Mouse (Mus musculus) intestine, embryonic 15.5 days (tissue): ENCODE measurements around the gene Sorl1. TPM values are rescaled to one million over a fixed set of nuclear protein-coding genes. Genes with fewer than 3 reads are reported as not detected.
A peak's percentile ranks its signal among the peaks of the same experiment; 100 is the strongest.

Experiments used
- ATAC-seq: fragments of 200-750 bp; cut with Nextera tagmentation; 2 replicates; pipeline ENCODE4 v1.8.0; 2017; ENCODE audit warnings: moderate TSS enrichment, moderate library complexity
- H3K27ac ChIP-seq: fragments of 300-500 bp; sonication (generic); 2 replicates; pipeline ENCODE4 v1.5.1; 2015; ENCODE audit warnings: mild to moderate bottlenecking, inconsistent platforms
- H3K27me3 ChIP-seq: fragments of 300-500 bp; sonication (generic); replicated peaks from 2 replicates; pipeline ENCODE4 v1.6.1; 2015; ENCODE audit warnings: inconsistent platforms
- H3K36me3 ChIP-seq: fragments of 300-500 bp; sonication (generic); 2 replicates; pipeline ENCODE4 v1.6.1; 2015; ENCODE audit warnings: inconsistent platforms
- H3K4me1 ChIP-seq: fragments of 300-500 bp; sonication (generic); replicated peaks from 2 replicates; pipeline ENCODE4 v1.6.1; 2015; ENCODE audit warnings: inconsistent platforms
- H3K4me2 ChIP-seq: fragments of 300-500 bp; sonication (generic); replicated peaks from 2 replicates; pipeline ENCODE4 v1.6.1; 2015; ENCODE audit warnings: mild to moderate bottlenecking, inconsistent platforms
- H3K4me3 ChIP-seq: fragments of 300-500 bp; sonication (generic); replicated peaks from 2 replicates; pipeline ENCODE4 v1.5.1; 2015; ENCODE audit warnings: inconsistent platforms
- H3K9ac ChIP-seq: fragments of 300-500 bp; sonication (generic); 2 replicates; pipeline ENCODE4 v1.6.1; 2015; ENCODE audit warnings: inconsistent platforms
- H3K9me3 ChIP-seq: fragments of 300-500 bp; sonication (generic); 2 replicates; pipeline ENCODE4 v1.6.1; 2016; ENCODE audit warnings: inconsistent platforms
- WGBS: fragments of 180-500 bp; shearing (Covaris S2); methylation state at CpG from one replicate; pipeline ENCODE4 v1.1.7; 2015; 5-methylcytosine and 5-hydroxymethylcytosine counted together
- polyA plus RNA-seq: library from polyadenylated mRNA; unstranded; fragments of >200 nt; fragmentation: Nextera tagmentation; extraction: Ambion mirVana; gene quantifications from 2 replicates; pipeline ENCODE4 v1.2.1, GENCODE M21; 2015

Sorl1 gene
- 9.0 and 10.3 TPM in 2 replicates for polyA plus RNA-seq

DNA sequence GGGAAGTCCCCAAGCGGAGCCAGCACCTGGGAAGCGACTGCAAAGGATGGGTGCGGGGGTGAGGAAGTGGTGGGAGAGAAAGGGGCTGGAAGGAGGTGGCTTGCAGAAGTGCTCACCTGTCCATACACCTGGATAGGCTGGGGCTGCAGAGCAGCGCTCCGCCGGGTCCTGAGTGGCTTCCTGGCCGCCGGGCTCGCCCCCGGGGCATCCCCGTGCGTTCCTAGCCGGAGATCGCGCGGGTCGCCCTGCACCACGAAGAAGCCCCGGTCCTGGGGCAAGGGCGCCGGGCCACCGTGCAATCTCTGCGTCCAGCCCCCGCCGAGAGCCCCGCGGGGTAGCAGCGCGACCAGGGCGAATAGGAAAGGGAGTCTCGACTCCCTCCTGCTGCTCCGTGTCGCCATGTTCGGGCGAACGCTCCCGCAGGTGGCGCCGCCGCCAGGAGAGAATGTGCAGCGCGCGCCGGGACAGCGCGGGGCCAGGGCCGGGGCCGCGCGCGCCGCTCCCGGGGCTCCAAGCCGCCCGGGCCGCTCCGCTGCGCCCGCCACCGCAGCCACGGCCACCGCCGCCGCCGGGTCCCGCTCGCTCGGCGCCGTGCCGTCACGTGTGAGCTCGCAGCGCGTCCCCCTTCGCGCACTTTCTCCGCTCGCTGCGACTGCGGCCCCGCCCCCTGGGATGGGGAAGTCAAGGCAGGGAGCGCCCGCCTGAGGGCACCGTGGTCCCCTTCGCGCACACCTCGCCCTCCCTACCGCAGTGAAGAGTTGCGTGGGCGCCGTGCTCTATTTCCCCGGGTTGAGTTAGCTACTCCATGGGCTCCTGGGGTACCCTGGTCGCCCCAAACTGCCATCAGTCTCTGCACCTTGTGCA is at the start of gene Sorl1:
Gene Sorl1, minus strand, starts transcription at position 585 of the 864 bp plus-strand sequence.
- Histone ChIP-seq H3K9ac (peak within 1 kb of the TSS; percentile 84), H3K27me3 (no peaks in the 10 kb centered on the region), H3K4me2 (peak within 1 kb of the TSS; percentile 79), H3K4me3 (peak within 1 kb of the TSS; percentile 74), H3K4me1 (no peaks in the 10 kb centered on the region; the same call in 1 of the 2 replicates), H3K27ac (peak within 1 kb of the TSS; percentile 27), H3K36me3 (no peaks in the 10 kb centered on the region), H3K9me3 (no peaks in the 10 kb centered on the region)
- WGBS: under 1% methylated on average over 93 of the region's 94 CpGs
- peak; percentile 89 for ATAC-seq

DNA sequence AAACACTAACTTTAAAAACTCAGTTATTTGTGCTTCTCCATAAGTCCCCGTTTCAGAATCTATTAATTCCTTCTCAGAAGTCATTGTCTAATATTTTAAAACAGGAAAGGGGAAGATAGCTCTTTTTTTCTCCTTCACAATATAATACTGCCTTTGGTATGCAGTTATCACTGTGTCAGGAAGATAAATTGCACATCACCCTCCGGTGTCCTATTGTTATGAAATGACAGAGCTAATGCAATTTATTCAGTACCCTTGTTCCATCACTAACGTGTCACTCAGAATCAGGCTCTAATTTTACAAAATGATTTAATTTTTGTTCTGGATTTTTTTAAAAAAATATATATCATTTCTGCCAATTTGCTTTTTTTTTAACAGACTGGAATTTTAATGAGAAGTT is 49.7 kb upstream of the Sorl1 start:
- no peaks in the 10 kb centered on the region for H3K27me3 ChIP-seq
- H3K4me2 ChIP-seq: no peak overlapping the region
- no peak overlapping the region for H3K4me3 ChIP-seq
- no peak overlapping the region for H3K27ac ChIP-seq
- WGBS: 68% methylated on average over 3 of the region's 3 CpGs
- no peaks in the 10 kb centered on the region for H3K9me3 ChIP-seq
- H3K4me1 ChIP-seq: no peaks in the 10 kb centered on the region
- no peak overlapping the region for H3K9ac ChIP-seq
- no peak for ATAC-seq
- H3K36me3 ChIP-seq: no peaks in the 10 kb centered on the region

DNA sequence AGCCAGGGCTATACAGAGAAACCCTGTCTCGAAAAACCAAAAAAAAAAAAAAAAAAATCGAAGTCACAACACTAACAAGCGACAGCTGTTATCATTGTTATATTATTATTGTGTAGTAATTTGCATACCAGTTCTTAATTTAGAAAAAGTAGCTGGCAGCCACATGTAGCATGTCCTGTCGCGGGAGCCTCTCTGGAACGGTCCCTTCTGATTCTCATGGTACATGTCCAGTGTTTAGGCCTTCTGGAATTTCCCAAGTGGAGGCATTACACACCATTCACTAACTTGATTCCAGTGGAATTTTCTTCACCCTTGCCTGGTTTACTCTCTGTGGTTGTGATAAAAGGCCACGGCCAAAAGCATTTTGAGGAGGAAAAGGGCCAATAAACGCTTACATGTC is 45.4 kb upstream of the Sorl1 start:
- Histone ChIP-seq H3K27me3 (no peaks in the 10 kb centered on the region), H3K9ac (no peak overlapping the region), H3K36me3 (no peaks in the 10 kb centered on the region), H3K9me3 (no peaks in the 10 kb centered on the region), H3K27ac (no peak overlapping the region), H3K4me1 (no peaks in the 10 kb centered on the region), H3K4me3 (no peak overlapping the region), H3K4me2 (no peak overlapping the region)
- 86% methylated on average over 8 of the region's 8 CpGs for WGBS
- no peak for ATAC-seq

DNA sequence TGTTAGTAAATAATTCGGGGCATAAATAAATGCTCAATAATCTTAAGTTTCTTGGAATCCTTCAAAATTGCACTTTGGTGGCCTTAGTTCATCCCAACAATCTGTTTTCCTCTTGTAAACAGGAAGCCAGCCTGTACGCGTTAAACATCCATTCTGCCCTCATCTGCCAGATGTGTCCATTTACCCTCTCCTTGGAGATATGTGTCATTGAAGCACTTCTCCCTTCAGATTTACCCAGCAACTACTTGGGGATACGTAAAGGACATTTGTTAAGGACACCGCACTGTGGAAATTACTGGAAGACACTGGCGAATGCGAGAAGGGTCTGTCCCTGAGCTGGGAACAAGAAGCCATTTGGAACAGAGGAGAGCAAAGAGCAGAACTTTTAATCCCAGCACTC is 44.9 kb upstream of the Sorl1 start:
- no peak overlapping the region for H3K4me2 ChIP-seq
- H3K4me3 ChIP-seq: no peak overlapping the region
- 80% methylated on average over 7 of the region's 7 CpGs for WGBS
- no peaks in the 10 kb centered on the region for H3K36me3 ChIP-seq
- no peaks in the 10 kb centered on the region for H3K27me3 ChIP-seq
- H3K9ac ChIP-seq: no peak overlapping the region
- H3K27ac ChIP-seq: no peak overlapping the region
- ATAC-seq: no peak
- no peaks in the 10 kb centered on the region for H3K9me3 ChIP-seq
- H3K4me1 ChIP-seq: no peaks in the 10 kb centered on the region

DNA sequence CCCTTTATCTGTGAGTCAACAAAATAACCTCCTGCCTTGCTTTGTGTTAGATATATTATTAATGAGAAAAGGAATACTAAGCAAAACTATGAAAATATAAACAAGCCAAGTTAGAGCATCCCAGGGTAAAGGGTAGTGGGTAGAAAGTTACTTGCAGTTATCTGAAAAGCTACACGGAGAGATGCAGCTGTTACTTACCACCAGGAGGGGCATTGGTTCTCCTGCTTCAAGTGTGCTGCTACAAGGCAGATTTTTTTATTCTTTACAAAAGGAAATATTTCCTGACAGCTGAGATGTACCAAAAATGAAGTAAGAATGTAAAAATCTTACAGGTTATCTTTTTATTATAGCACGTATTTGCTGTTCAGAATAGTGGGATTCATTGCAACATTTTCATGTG is 40.8 kb upstream of the Sorl1 start:
- H3K9ac ChIP-seq: no peak overlapping the region
- H3K4me3 ChIP-seq: no peak overlapping the region
- 60% methylated on average over 2 of the region's 2 CpGs for WGBS
- H3K4me2 ChIP-seq: no peak overlapping the region
- no peak overlapping the region for H3K27ac ChIP-seq
- no peaks in the 10 kb centered on the region for H3K9me3 ChIP-seq
- H3K4me1 ChIP-seq: no peaks in the 10 kb centered on the region
- ATAC-seq: no peak
- H3K27me3 ChIP-seq: no peaks in the 10 kb centered on the region
- H3K36me3 ChIP-seq: no peaks in the 10 kb centered on the region

DNA sequence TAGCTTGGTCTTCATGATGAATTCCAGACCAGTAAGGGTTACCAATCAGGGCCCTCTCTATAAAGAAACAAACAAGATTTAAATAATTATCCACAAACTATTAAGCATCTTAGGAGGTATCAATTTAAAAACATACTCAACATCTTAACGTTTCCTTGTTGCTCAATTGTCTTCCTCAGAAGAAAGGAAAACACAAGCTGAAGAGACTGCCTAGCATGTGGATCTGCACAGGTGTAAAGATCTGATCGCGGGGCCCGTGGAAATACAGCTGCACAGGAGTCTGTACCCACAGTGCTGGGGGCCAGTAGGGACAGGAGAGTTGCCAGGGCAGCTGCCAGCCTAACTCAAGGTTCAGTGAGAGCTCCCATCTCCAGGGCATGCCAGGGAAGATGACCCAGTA is 38.9 kb upstream of the Sorl1 start:
- ATAC-seq: no peak
- Histone ChIP-seq H3K27ac (no peak overlapping the region), H3K4me2 (no peak overlapping the region), H3K9me3 (no peaks in the 10 kb centered on the region), H3K9ac (no peak overlapping the region), H3K4me1 (no peaks in the 10 kb centered on the region), H3K4me3 (no peak overlapping the region), H3K36me3 (no peaks in the 10 kb centered on the region), H3K27me3 (no peaks in the 10 kb centered on the region)
- WGBS: 88% methylated on average over 4 of the region's 4 CpGs

DNA sequence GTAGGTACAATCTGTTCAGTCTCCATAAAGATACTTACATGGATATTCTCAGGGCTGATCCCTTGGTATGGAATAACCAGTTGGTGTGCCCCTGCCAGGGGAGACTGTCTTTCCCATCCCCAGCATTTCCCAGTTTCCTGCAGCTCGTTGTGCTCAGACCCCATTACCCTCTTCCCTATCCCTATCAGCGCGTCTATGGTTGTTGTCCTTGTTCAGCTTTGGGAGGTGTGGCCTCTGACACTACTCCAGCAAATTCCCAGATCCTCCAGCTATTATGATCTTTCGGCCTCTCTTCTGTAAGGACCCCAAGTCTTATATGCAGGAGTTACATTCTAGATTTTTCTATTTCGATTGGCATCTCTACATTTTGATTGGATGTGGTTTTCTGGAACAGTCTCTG is 35.3 kb upstream of the Sorl1 start:
- ATAC-seq: no peak
- Histone ChIP-seq H3K9ac (no peak overlapping the region), H3K4me1 (no peaks in the 10 kb centered on the region), H3K27ac (no peak overlapping the region), H3K4me3 (no peak overlapping the region), H3K27me3 (no peaks in the 10 kb centered on the region), H3K9me3 (no peaks in the 10 kb centered on the region), H3K36me3 (no peaks in the 10 kb centered on the region), H3K4me2 (no peak overlapping the region)
- 60% methylated on average over 5 of the region's 5 CpGs for WGBS

DNA sequence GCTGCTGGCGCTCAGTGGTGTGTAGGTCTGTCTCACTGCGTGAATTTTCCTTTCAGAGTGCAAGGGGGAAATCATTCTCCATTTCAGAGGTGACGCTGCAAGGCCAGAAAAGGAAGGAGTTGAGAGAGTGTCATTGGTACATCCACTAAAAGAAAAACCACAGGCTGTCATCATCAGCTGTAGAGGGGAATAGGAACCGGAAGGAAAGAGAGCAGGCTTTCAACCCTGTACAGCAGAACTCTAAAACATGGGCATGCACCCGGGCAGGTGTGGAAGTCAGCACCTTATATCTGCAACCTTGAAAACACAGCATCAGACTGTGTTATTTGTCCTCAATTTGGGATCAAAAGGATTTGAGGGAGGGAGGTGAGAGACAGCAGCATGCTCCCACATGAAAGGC is 34.6 kb upstream of the Sorl1 start:
- ATAC-seq: no peak
- Histone ChIP-seq H3K9me3 (no peaks in the 10 kb centered on the region), H3K9ac (no peak overlapping the region), H3K4me3 (no peak overlapping the region), H3K27ac (no peak overlapping the region), H3K4me2 (no peak overlapping the region), H3K36me3 (no peaks in the 10 kb centered on the region), H3K4me1 (no peaks in the 10 kb centered on the region), H3K27me3 (no peaks in the 10 kb centered on the region)
- 57% methylated on average over 5 of the region's 5 CpGs for WGBS

DNA sequence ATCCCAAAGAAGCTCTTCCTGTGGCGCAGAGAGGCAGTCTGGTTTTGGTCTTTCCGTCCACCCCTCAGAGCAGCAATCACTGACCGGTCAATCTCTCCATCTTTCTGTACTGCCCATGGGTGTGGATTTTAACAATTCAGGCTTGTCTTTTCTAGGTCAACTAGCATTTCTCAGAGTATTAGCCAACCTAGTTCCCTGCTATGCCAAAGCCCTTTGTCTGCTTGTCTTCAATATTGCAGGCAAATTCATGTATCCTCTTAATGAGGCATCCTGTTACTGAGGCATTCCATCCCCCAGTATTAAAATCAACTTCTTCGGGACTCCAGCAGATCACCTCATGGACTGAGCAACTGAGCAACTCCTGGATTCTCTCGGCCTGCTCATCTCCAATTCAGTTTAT is 33.9 kb upstream of the Sorl1 start:
- no peaks in the 10 kb centered on the region for H3K27me3 ChIP-seq
- ATAC-seq: no peak
- no peak overlapping the region for H3K4me3 ChIP-seq
- no peak overlapping the region for H3K27ac ChIP-seq
- no peak overlapping the region for H3K9ac ChIP-seq
- 88% methylated on average over 5 of the region's 5 CpGs for WGBS
- H3K9me3 ChIP-seq: no peaks in the 10 kb centered on the region
- no peak overlapping the region for H3K4me2 ChIP-seq
- no peaks in the 10 kb centered on the region for H3K4me1 ChIP-seq
- H3K36me3 ChIP-seq: no peaks in the 10 kb centered on the region

DNA sequence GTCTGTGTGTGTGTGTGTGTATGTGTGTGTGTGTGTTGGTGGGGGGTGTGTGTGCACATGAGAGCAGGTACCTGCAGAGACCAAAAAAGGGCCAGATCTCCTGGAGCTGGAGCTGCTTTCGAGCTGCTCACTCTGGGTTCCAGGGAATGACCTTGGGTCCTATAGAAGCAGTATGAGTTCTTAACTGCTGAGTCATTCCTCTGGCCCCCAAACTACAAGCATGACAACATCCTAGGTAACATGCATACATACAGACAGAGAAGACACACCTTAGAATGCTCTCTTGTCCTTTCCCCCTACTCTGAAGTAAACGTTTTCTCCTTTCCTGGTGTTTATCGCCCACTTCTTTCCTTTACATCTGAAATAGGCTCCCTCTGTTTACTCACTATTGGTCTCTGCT is 32.5 kb upstream of the Sorl1 start:
- no peak for ATAC-seq
- 63% methylated on average over 3 of the region's 3 CpGs for WGBS
- Histone ChIP-seq H3K9ac (no peak overlapping the region), H3K27me3 (no peaks in the 10 kb centered on the region), H3K9me3 (no peaks in the 10 kb centered on the region), H3K27ac (no peak overlapping the region), H3K4me3 (no peak overlapping the region), H3K36me3 (no peaks in the 10 kb centered on the region), H3K4me2 (no peak overlapping the region), H3K4me1 (no peaks in the 10 kb centered on the region)

DNA sequence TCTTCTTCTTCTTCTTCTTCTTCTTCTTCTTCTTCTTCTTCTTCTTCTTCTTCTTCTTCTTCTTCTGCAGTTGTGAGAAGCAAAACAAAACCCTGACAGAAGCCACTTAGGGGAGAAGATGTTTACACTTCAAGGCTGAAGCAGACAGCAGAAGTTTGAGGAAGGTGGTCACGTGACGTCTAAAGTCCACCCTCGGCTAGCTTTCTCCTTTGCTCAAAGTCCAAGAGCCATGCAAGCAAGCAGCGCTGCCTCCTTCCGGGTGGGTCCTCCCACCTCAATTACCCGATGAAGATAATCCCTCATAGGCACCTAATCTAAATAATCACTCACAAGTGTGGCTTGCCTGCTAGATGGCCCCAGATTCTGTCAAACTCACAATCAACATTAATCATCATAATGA is 30.6 kb upstream of the Sorl1 start:
- Histone ChIP-seq H3K36me3 (no peaks in the 10 kb centered on the region), H3K4me1 (no peaks in the 10 kb centered on the region), H3K4me2 (no peak overlapping the region), H3K9ac (no peak overlapping the region), H3K27ac (no peak overlapping the region), H3K27me3 (no peaks in the 10 kb centered on the region), H3K4me3 (no peak overlapping the region), H3K9me3 (no peaks in the 10 kb centered on the region)
- peak; percentile 89 for ATAC-seq
- WGBS: 44% methylated on average over 6 of the region's 6 CpGs

DNA sequence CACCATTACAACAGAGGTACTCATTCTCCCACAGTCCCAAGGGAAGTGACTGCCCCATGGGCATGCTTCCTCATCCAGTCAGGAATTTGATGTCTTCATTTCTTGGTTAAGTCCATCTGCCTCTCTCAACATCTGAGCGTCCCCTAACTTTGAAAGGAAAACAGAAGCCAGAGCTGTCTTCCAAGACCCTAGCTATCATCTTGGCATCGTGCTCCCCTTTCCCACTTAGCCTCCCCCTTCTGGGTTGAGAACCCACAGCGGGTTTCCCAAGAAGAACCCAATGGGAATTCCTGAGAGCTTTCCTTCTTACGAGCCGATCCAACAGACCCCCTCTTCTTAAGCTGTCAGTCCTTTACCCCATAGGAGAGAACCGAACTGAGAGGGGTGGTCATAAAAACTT is 24.7 kb upstream of the Sorl1 start:
- no peaks in the 10 kb centered on the region for H3K9me3 ChIP-seq
- no peak overlapping the region for H3K4me2 ChIP-seq
- H3K9ac ChIP-seq: no peak overlapping the region
- H3K4me3 ChIP-seq: no peak overlapping the region
- no peaks in the 10 kb centered on the region for H3K27me3 ChIP-seq
- H3K36me3 ChIP-seq: no peaks in the 10 kb centered on the region
- no peak for ATAC-seq
- 80% methylated on average over 6 of the region's 6 CpGs for whole genome bisulfite sequencing
- H3K27ac ChIP-seq: no peak overlapping the region
- H3K4me1 ChIP-seq: no peaks in the 10 kb centered on the region

DNA sequence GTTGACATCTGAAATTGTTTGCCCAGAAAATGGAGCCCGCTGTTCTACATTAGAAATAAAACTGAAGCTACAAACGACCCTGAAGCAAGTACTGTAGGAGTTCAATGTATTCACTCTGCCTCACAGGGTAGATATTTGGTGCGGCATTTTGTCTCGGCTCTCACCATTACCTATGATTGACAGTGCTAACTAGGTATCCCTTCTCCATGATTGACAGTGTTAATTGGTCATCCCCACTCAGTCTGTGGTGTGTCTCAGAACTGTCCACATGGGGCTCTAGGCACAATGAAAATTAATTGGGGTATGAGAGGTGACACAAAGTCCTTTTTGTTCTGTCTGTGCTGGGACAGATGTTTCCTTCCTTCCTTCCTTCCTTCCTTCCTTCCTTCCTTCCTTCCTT is 23.9 kb upstream of the Sorl1 start:
- WGBS: 87% methylated on average over 4 of the region's 4 CpGs
- no peak for ATAC-seq

More for the DNA sequence above, 23.9 kb upstream of the Sorl1 start:
- H3K27me3 ChIP-seq: no peaks in the 10 kb centered on the region
- no peaks in the 10 kb centered on the region for H3K4me1 ChIP-seq
- H3K9me3 ChIP-seq: no peaks in the 10 kb centered on the region
- H3K9ac ChIP-seq: no peak overlapping the region
- H3K27ac ChIP-seq: no peak overlapping the region
- H3K4me2 ChIP-seq: no peak overlapping the region
- no peak overlapping the region for H3K4me3 ChIP-seq
- H3K36me3 ChIP-seq: no peaks in the 10 kb centered on the region
